Mouse (Mus musculus) intestine, postnatal 0 days (tissue): ENCODE measurements around the gene Nrxn3. TPM values are rescaled to one million over a fixed set of nuclear protein-coding genes. Genes with fewer than 3 reads are reported as not detected.
A peak's percentile ranks its signal among the peaks of the same experiment; 100 is the strongest.

ENCODE experiments used
- ATAC-seq: fragments of 200-750 bp; cut with Nextera tagmentation; 2 replicates; pipeline ENCODE4 v1.8.0; 2017; ENCODE audit warnings: mild to moderate bottlenecking, moderate TSS enrichment, moderate library complexity
- H3K27ac ChIP-seq: fragments of 300-500 bp; sonication (generic); 2 replicates; pipeline ENCODE4 v1.5.1; 2014; ENCODE audit warnings: mild to moderate bottlenecking, low read depth, low read length, moderate library complexity
- H3K27me3 ChIP-seq: fragments of 300-500 bp; sonication (generic); replicated peaks from 2 replicates; pipeline ENCODE4 v1.6.1; 2014; ENCODE audit warnings: low read length, mixed read lengths; ENCODE audit not compliant: control insufficient read depth, insufficient read depth
- H3K36me3 ChIP-seq: fragments of 300-500 bp; sonication (generic); 2 replicates; pipeline ENCODE4 v1.6.1; 2014; ENCODE audit warnings: mild to moderate bottlenecking, moderate library complexity; ENCODE audit not compliant: control insufficient read depth, insufficient read depth
- H3K4me1 ChIP-seq: fragments of 300-500 bp; sonication (generic); replicated peaks from 2 replicates; pipeline ENCODE4 v1.6.1; 2014; ENCODE audit warnings: antibody characterized with exemption, low read length, mixed read lengths; ENCODE audit not compliant: control insufficient read depth, insufficient read depth
- H3K4me2 ChIP-seq: fragments of 300-500 bp; sonication (generic); replicated peaks from 2 replicates; pipeline ENCODE4 v1.6.1; 2014; ENCODE audit warnings: low read depth, mild to moderate bottlenecking, moderate library complexity
- H3K4me3 ChIP-seq: fragments of 300-500 bp; sonication (generic); 2 replicates; pipeline ENCODE4 v1.5.1; 2014; ENCODE audit warnings: low read depth, low read length
- H3K9ac ChIP-seq: fragments of 300-500 bp; sonication (generic); 2 replicates; pipeline ENCODE4 v1.6.1; 2014; ENCODE audit warnings: mild to moderate bottlenecking, low read depth, low read length
- H3K9me3 ChIP-seq: fragments of 300-500 bp; sonication (generic); 2 replicates; pipeline ENCODE4 v1.6.1; 2016; ENCODE audit warnings: mixed run types; ENCODE audit not compliant: control insufficient read depth
- CTCF ChIP-seq: sonication (generic); IDR thresholded peaks from 2 replicates; pipeline ENCODE4 v1.5.1; 2016; ENCODE audit warnings: low read depth, mild to moderate bottlenecking, control low read depth, antibody characterized with exemption, moderate library complexity
- WGBS: fragments of 180-500 bp; shearing (Covaris S2); extraction: QIAGEN DNeasy Blood & Tissue Kit; methylation state at CpG from one replicate; pipeline ENCODE4 v1.1.7; 2014; 5-methylcytosine and 5-hydroxymethylcytosine counted together
- polyA plus RNA-seq: library from polyadenylated mRNA; unstranded; fragments of >200 nt; fragmentation: Nextera tagmentation; extraction: Ambion mirVana; gene quantifications from 2 replicates; pipeline ENCODE4 v1.2.1, GENCODE M21; 2015

Nrxn3 gene
- polyA plus RNA-seq, 1 experiment from 2014 or later, result 0.47 TPM

- Histone ChIP-seq H3K4me1 (no peaks in the 10 kb centered on the region), H3K4me3 (no peak overlapping the region), H3K9me3 (no peaks in the 10 kb centered on the region), H3K9ac (no peak overlapping the region), H3K4me2 (no peak overlapping the region), H3K27ac (no peak overlapping the region), H3K36me3 (no peaks in the 10 kb centered on the region), H3K27me3 (no peaks in the 10 kb centered on the region)
- 56% methylated on average over 4 of the region's 4 CpGs for WGBS
- no peak for ATAC-seq
- no peak for TF ChIP-seq CTCF
Observed at GRCm38 (mm10) chr12:89128602-89129001, 405.9 kb downstream of the Nrxn3 start.

- H3K36me3 ChIP-seq, result no peaks in the 10 kb centered on the region
- H3K9ac ChIP-seq, result no peak overlapping the region
- no peak overlapping the region for H3K27ac ChIP-seq
- no peaks in the 10 kb centered on the region for H3K27me3 ChIP-seq
- no peak for TF ChIP-seq CTCF
- WGBS, result 47% methylated on average over 9 of the region's 9 CpGs
- no peaks in the 10 kb centered on the region for H3K4me1 ChIP-seq
- no peak overlapping the region for H3K4me3 ChIP-seq
- no peaks in the 10 kb centered on the region for H3K9me3 ChIP-seq
- no peak for ATAC-seq
- H3K4me2 ChIP-seq, result no peak overlapping the region
Observed at GRCm38 (mm10) chr12:89129139-89129907, 406.6 kb downstream of the Nrxn3 start.

- H3K9me3 ChIP-seq, result no peaks in the 10 kb centered on the region
- ATAC-seq, result no peak
- whole genome bisulfite sequencing, result 74% methylated on average over 2 of the region's 2 CpGs
- no peaks in the 10 kb centered on the region for H3K27me3 ChIP-seq
- no peak overlapping the region for H3K27ac ChIP-seq
- no peak overlapping the region for H3K9ac ChIP-seq
- no peaks in the 10 kb centered on the region for H3K4me1 ChIP-seq
- no peaks in the 10 kb centered on the region for H3K36me3 ChIP-seq
- H3K4me3 ChIP-seq, result no peak overlapping the region
- H3K4me2 ChIP-seq, result no peak overlapping the region
- TF ChIP-seq CTCF, result peak; percentile 64
Observed at GRCm38 (mm10) chr12:89134333-89134732, 411.7 kb downstream of the Nrxn3 start.

GRCm38 (mm10) chr12:89134774-89135307 lies 412.2 kb downstream of the Nrxn3 start:
- H3K4me3 ChIP-seq, result no peak overlapping the region
- H3K9ac ChIP-seq, result no peak overlapping the region
- H3K4me2 ChIP-seq, result no peak overlapping the region
- no peaks in the 10 kb centered on the region for H3K36me3 ChIP-seq
- H3K27me3 ChIP-seq, result no peaks in the 10 kb centered on the region
- no peaks in the 10 kb centered on the region for H3K4me1 ChIP-seq
- no peak for ATAC-seq
- 70% methylated on average over 8 of the region's 8 CpGs for WGBS
- H3K9me3 ChIP-seq, result no peaks in the 10 kb centered on the region
- TF ChIP-seq CTCF, result no peak
- no peak overlapping the region for H3K27ac ChIP-seq

GRCm38 (mm10) chr12:89148974-89149411 lies 426.3 kb downstream of the Nrxn3 start:
- TF ChIP-seq CTCF, result no peak
- no peaks in the 10 kb centered on the region for H3K36me3 ChIP-seq
- no peak for ATAC-seq

GRCm38 (mm10) chr12:89149455-89149854 lies 426.8 kb downstream of the Nrxn3 start:
- no peak for ATAC-seq
- WGBS, result 73% methylated on average over 2 of the region's 2 CpGs

More at GRCm38 (mm10) chr12:89148974-89149411, 426.3 kb downstream of the Nrxn3 start:
- no peak overlapping the region for H3K9ac ChIP-seq
- no peaks in the 10 kb centered on the region for H3K4me1 ChIP-seq
- no peak overlapping the region for H3K4me3 ChIP-seq
- H3K4me2 ChIP-seq, result no peak overlapping the region
- no peaks in the 10 kb centered on the region for H3K27me3 ChIP-seq
- H3K27ac ChIP-seq, result no peak overlapping the region
- no peaks in the 10 kb centered on the region for H3K9me3 ChIP-seq
- 19% methylated on average over 3 of the region's 3 CpGs for WGBS

More at GRCm38 (mm10) chr12:89149455-89149854, 426.8 kb downstream of the Nrxn3 start:
- Histone ChIP-seq H3K4me2 (no peak overlapping the region), H3K36me3 (no peaks in the 10 kb centered on the region), H3K9me3 (no peaks in the 10 kb centered on the region), H3K4me1 (no peaks in the 10 kb centered on the region), H3K27ac (no peak overlapping the region), H3K27me3 (no peaks in the 10 kb centered on the region), H3K4me3 (no peak overlapping the region), H3K9ac (no peak overlapping the region)
- TF ChIP-seq CTCF, result no peak
